Mouse (Mus musculus) myocyte (in vitro differentiated cells): ENCODE data around the gene Coro2b.

Source experiments
- E2F4 ChIP-seq: IDR thresholded peaks from one replicate; pipeline ENCODE4 v1.6.1; 2011; ENCODE audit warnings: mild to moderate bottlenecking, control low read depth, moderate library complexity; ENCODE audit not compliant: insufficient read depth
- MAX ChIP-seq: IDR thresholded peaks from one replicate; pipeline ENCODE4 v1.6.1; 2011; ENCODE audit warnings: low read depth, mild to moderate bottlenecking, control low read depth
- MYOD1 ChIP-seq, 3 experiments: IDR thresholded peaks; one replicate each; pipeline ENCODE4 v1.6.1; 2011; ENCODE audit warnings: control low read depth in 2 of 3, low read depth in 2 of 3, mild to moderate bottlenecking in 2 of 3, moderate library complexity in 1 of 3; ENCODE audit not compliant: insufficient read length in 2 of 3, control insufficient read depth in 1 of 3
- POLR2A ChIP-seq: IDR thresholded peaks from one replicate; pipeline ENCODE4 v1.6.1; 2011; ENCODE audit warnings: low read depth, mild to moderate bottlenecking, control low read depth, moderate library complexity; ENCODE audit not compliant: insufficient read length
- POLR2AphosphoS2 ChIP-seq: IDR thresholded peaks from one replicate; pipeline ENCODE4 v1.6.1; 2011; ENCODE audit warnings: low read depth, control low read depth; ENCODE audit not compliant: insufficient read length

DNA sequence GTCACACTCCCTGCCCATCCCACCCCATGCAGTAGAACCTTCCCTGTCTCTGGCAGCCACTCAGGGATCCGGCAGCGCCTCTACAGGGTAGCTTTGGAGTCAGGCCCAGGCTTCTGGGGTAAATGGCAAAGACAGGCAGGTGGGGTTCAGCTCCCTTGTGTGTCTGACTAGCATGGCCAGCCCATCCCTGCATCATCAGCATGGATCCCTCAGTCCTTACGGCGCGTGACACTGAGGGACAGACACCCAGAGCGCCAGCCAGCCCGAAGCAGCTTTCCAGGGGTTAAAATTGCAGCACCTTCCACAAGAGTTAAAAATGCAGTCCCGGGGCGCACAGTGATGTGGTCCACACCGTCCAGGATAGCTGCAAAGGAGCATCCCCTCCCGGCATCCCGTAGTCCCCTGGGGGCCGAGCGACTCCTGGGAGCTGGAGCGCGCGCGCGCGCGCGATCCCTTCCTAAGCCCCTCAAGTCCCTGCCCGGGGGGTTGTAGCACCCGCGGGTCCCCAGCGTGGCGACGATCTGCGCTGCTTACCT, 657 bp downstream of the Coro2b start:
- TF ChIP-seq MAX = no peak
- TF ChIP-seq POLR2A = no peak
- TF ChIP-seq MYOD1 (IDR thresholded peaks at IDR 0.05; ENCODE audit: control insufficient read depth in 1 of 3, insufficient read length in 2 of 3, low read depth in 2 of 3) = no peak
- no peak for TF ChIP-seq POLR2AphosphoS2
- TF ChIP-seq E2F4 = no peak
